Mouse (Mus musculus) adipose tissue, adult 10 weeks (tissue): Measurements from ENCODE around the gene Clec3b. TPM values are rescaled to one million over a fixed set of nuclear protein-coding genes. Genes with fewer than 3 reads are reported as not detected.

Experiments used
- polyA plus RNA-seq: library from polyadenylated mRNA; stranded (reverse); fragments of 350-450 nt; fragmentation: Illumina TruSeq; extraction: RNeasy Lipid Tissue Mini Kit (QIAGEN cat#74804); gene quantifications from one replicate; pipeline ENCODE4 v1.2.3, GENCODE M21; 2014; ENCODE audit warnings: low read depth, low replicate concordance

The Clec3b gene
- 189 TPM for polyA plus RNA-seq

GRCm38 (mm10) chr9:123150241-123151020 lies at the start of gene Clec3b:
Gene Clec3b, plus strand, starts transcription at chr9:123150946.

GRCm38 (mm10) chr9:123112805-123113521 lies 37.8 kb upstream of the Clec3b start, which contains the start of the genes Zdhhc3 and Exosc7:
Gene Zdhhc3, minus strand, starts transcription at chr9:123113205.
Gene Exosc7, plus strand, starts transcription at chr9:123113215.

Other genes starting within 250 kb of the Clec3b start
- gene Zfp105, start 227.9 kb upstream of the Clec3b start, polyA plus RNA-seq: 6.3 TPM
- 19.2 TPM for gene 1110059G10Rik, start 199.9 kb upstream of the Clec3b start, polyA plus RNA-seq
- gene Kif15, start 199.9 kb upstream of the Clec3b start, polyA plus RNA-seq: 2.4 TPM
- 19.9 TPM for gene Tmem42, start 129.6 kb upstream of the Clec3b start, polyA plus RNA-seq
- gene Tgm4, start 116.2 kb upstream of the Clec3b start, polyA plus RNA-seq: 0.84 TPM
- gene Zdhhc3, start 37.7 kb upstream of the Clec3b start, polyA plus RNA-seq: 47.6 TPM
- 31.2 TPM for gene Exosc7, start 37.7 kb upstream of the Clec3b start, polyA plus RNA-seq
- gene Cdcp1, start 65.1 kb downstream of the Clec3b start, polyA plus RNA-seq: 26.7 TPM
- gene Tmem158, start 109.8 kb downstream of the Clec3b start, polyA plus RNA-seq: 9.0 TPM
- 34.3 TPM for gene Lars2, start 216.0 kb downstream of the Clec3b start, polyA plus RNA-seq